Mouse (Mus musculus) Patski (cell line): ENCODE data around the gene Zfp609. TPM values are rescaled to one million over a fixed set of nuclear protein-coding genes. Genes with fewer than 3 reads are reported as not detected.

ENCODE experiments used
- ATAC-seq: fragments of 100-300 bp; one replicate; pipeline ENCODE4 v1.8.0; 2021
- CTCF ChIA-PET: fragments of 350-600 bp; sonication (Branson Sonifier 250); formaldehyde crosslinking; loops from one replicate; lab custom pipeline; 2022; ENCODE audit warnings: inconsistent platforms; lab: Charles Lee
- POLR2A ChIA-PET: fragments of 350-600 bp; sonication (Branson Sonifier 250); formaldehyde crosslinking; loops from one replicate; lab custom pipeline; 2022; ENCODE audit warnings: antibody characterized with exemption, inconsistent platforms; lab: Charles Lee
- DNase-seq: peaks from one replicate; pipeline ENCODE4 v3.0.0-alpha.2; 2011; ENCODE audit warnings: low read depth, low spot score
- H3K27me3 ChIP-seq: fragments of 371-371 bp; one replicate; pipeline ENCODE4 v1.5.1; 2021
- CTCF ChIP-seq: fragments of 100-300 bp; IDR thresholded peaks from one replicate; pipeline ENCODE4 v1.5.1; 2021
- in situ Hi-C: fragments of 300-500 bp; cut with MboI; formaldehyde crosslinking; loops from 3 replicates; pipeline ENCODE4 v1.11.1; 2018; ENCODE audit warnings: low pct_unique_long_range_greater_than_20kb, mixed read lengths
- polyA plus RNA-seq: library from polyadenylated mRNA; unstranded; gene quantifications from one replicate; pipeline ENCODE4 v1.2.3, GENCODE M21; 2021

Zfp609 gene
- polyA plus RNA-seq, 1 experiment from 2014 or later, result 25.7 TPM

DNA sequence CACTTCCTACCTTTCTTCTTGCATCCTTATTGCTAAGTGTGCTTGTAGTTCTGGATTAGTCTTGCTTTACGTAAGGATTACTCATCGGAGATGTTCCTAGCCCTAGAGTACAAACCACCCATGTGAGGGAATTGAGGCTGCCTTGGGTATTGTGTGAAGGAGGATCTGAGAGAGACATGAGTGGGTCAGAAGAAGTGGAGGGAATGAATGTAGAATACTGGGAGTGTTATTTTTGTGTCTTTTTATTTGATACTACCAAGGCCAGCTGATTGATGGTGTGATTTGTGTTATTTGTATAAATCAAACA, 145.8 kb downstream of the Zfp609 start:
- no peak for TF ChIP-seq CTCF
- ATAC-seq (no peak), DNase-seq (no peak)
- ChIA-PET POLR2A (no interaction called here), CTCF (no interaction called here)
- H3K27me3 ChIP-seq, result no peaks in the 10 kb centered on the region
- in situ Hi-C loops, result no loop called here

DNA sequence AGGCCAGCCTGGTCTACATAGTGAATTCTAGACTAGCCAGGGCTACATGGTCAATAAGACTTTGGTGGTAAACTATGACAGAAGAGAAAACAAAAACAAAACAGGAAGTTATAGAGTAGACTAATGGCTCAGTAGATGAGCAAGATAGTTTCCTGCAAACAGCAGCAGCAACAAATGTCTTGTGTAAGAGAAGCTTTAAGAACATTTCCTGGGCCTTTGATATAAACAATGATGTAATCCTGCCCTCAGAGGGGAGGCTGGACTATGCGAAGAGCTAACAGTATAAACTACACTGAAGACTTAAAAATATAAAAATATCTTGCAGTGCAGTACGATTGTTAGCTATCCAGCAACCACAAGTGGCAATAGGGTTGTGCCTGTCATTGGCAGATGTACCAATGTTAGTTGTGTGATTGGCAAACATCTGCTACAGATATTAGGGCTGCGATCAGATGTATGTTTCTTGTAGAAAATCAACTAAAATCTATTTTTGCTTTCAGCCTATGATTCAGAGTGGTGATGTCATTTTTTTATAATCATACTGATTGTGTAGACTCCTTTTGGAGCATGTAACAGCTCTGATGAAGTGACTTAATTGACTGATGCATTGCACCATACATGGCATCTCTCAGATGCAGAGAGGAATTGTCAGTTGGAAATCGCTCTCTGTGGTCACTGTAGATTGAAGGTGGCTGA, 146.3 kb downstream of the Zfp609 start:
- in situ Hi-C loops, result no loop called here
- POLR2A ChIA-PET, result no interaction called here
- no peak for ATAC-seq
- DNase-seq, result no peak
- no peak for TF ChIP-seq CTCF
- CTCF ChIA-PET, result interaction anchor here (0.9 kb wide), 1 partner anchor 82 kb away, joined by 3 read pairs; no protein-coding TSS in a partner anchor
- H3K27me3 ChIP-seq, result no peaks in the 10 kb centered on the region

DNA sequence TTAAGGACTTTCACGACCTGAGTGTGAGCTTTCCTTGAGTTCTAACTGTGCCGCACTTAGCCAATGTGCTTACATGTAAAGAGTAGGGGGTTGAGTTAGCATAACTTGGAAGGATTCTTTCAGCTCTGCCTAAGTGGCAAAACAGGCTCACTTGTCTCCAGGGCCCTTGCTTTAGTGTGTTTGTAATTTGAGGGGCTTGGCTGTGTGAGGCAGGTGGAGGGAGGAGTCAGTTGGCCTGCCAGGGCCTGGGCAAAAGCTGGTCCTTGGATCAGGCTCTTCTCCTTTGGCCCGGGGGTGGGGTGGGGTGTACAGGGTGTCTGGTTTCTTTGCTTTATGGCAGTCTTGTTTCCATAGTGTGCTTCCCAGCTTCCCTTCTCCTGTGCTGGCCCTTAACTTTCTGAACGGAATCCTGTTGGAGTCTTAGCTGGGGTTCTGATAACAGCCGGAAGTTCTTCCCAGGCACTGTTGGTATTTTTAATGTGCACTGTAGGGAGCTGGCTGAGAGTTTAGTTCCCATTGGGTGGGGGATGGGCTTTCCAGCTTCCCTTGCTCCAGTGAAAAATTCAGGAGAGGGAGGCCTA, 148.1 kb downstream of the Zfp609 start:
- ATAC-seq, result no peak

DNA sequence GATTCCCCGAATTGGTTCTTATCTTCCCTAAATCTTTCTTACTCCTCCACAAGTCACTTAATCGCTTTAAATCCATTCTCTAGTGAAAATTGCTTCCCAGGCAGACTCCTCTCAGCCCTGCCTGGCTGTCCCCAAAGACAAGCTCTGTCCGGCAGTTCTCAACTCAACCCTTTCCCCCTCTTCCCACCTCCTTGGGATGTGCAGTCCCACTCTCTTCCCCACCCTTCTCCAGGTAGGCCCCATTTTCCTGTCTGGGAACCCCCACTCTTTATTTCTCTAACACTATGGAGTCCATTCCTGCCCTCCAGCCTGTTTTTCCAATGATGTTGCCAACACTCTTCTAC, 150.3 kb downstream of the Zfp609 start:
- no peak for ATAC-seq
- in situ Hi-C loops, result no loop called here
- ChIA-PET POLR2A (interaction anchor here (0.6 kb wide), 1 partner anchor 74 kb away, joined by 3 read pairs; no protein-coding TSS in a partner anchor), CTCF (interaction anchor here (0.7 kb wide), 1 partner anchor 486 kb away, joined by 3 read pairs; no protein-coding TSS in a partner anchor)
- H3K27me3 ChIP-seq, result no peaks in the 10 kb centered on the region
- no peak for DNase-seq
- TF ChIP-seq CTCF, result no peak

More for the DNA sequence above, 148.1 kb downstream of the Zfp609 start:
- ChIA-PET CTCF (interaction anchor here (0.9 to 1.7 kb wide), 6 partner anchors 8 to 229 kb away, joined by 3 to 6 read pairs (median 4); no protein-coding TSS in a partner anchor), POLR2A (no interaction called here)
- no peaks in the 10 kb centered on the region for H3K27me3 ChIP-seq
- in situ Hi-C loops, result no loop called here
- TF ChIP-seq CTCF, result no peak
- DNase-seq, result no peak

DNA sequence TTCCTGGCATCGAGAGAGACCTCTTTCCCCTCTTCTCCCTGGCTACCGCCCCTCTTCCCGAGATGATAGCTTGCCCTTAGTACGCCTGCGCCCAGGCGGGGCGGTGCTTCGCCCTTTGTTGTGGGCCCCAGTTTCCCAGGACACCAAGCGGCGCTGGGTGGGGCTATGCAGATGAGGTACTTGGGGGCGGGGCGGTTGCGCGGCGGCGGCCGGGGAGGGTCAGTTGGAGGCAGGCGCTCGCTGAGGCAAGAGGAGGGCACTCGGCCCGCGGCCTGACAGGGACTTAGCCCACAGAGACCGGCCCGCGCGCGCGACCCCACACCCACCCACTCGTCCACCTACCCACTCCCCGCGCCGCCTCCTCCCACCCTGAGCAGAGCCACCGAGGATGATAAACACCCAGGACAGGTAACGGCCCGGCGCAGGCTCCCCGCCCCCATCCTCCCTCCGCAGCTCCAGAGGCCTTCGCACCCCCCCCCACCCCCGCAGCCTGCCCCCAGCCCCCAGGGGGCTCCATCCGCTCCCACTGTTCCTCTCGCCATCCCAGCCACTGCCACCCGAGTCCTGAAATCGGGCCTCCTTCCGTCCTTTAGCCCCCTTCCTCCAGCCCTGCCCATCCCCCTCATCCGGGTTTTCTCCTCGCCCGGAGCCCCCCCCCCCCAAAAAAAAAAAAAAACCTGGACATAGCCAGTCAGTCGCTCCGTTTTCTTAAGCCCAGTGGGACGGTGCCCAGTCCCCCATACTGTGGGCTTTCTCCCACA, 150.8 kb downstream of the Zfp609 start:
- ATAC-seq (peak; percentile 74), DNase-seq (peak; percentile 51)
- no peaks in the 10 kb centered on the region for H3K27me3 ChIP-seq
- TF ChIP-seq CTCF, result no peak
- POLR2A ChIA-PET, result interaction anchor here (0.6 kb wide), 1 partner anchor 73 kb away, joined by 3 read pairs; no protein-coding TSS in a partner anchor
- CTCF ChIA-PET, result no interaction called here
- in situ Hi-C loops, result no loop called here

DNA sequence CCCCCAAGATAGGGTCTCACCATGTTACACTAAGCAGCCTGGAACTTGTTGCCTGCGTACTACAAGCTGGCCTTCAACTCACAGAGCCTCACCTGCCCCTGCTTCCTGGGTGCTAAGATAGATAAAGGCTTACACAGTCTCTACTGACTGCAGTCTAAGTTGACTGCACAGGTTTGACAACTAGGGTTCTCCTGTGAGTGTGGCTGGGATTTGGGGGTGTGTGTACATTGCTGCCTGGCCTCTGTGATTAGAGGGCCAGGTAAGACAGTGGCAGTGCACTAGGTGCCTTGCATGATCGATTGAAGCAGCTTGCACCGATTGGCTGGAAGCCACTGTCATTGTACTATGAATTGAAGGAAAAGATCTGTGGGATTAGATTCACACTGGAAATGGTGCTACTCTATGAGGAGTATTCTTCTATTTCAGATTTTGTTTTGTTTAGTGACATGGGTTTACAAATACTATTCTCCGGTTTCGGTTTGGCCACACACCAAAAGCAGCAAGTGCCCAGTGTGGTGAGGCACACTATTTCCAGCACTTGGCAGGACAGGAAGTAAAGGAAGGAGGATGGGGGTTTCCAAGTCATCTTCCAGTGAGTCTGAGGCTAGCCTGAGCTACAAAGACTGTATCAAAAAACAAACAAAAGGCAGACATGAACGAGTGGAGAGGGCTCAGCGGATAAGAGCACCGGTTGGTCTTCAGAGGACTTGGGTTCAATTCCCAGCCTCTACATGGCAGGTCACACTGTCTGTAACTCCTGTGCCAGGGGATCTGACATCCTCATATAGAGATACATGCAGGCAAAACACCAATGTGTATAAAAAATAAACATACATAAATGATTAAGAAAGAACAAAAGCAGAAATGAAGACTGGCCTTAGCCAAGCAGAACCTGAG, 151.7 kb downstream of the Zfp609 start:
- POLR2A ChIA-PET, result no interaction called here
- in situ Hi-C loops, result no loop called here
- DNase-seq, result no peak
- ATAC-seq, result no peak
- no peaks in the 10 kb centered on the region for H3K27me3 ChIP-seq
- no peak for TF ChIP-seq CTCF
- CTCF ChIA-PET, result interaction anchor here (1.2 to 3.3 kb wide), 2 partner anchors 8 to 11 kb away, joined by 3 to 15 read pairs; no protein-coding TSS in a partner anchor

DNA sequence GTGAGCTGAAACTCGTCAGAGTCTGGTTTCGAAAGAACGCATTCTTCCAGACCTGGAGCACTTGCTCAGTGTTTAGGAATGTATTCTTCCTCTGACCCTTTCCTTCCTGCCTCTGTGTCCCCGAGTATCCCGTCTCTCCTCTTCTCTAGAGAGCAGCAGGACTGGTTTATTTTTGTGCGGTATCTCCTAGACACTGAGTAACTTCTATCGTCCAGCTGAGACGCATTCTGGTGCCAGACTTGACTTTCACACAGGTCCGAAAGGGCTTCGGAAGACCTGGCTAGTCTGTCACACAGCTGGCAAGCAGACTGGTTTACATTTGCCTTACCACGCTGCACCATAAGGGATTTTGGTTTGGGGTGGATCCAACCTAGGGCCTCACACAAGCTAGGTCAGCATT, 154.4 kb downstream of the Zfp609 start:
- no peak for DNase-seq
- in situ Hi-C loops, result no loop called here
- peak; percentile 18 for ATAC-seq
- no peaks in the 10 kb centered on the region for H3K27me3 ChIP-seq
- CTCF ChIA-PET, result interaction anchor here (0.8 to 3.3 kb wide), 4 partner anchors 9 to 178 kb away, joined by 3 to 15 read pairs (median 3); no protein-coding TSS in a partner anchor
- no peak for TF ChIP-seq CTCF
- POLR2A ChIA-PET, result no interaction called here

DNA sequence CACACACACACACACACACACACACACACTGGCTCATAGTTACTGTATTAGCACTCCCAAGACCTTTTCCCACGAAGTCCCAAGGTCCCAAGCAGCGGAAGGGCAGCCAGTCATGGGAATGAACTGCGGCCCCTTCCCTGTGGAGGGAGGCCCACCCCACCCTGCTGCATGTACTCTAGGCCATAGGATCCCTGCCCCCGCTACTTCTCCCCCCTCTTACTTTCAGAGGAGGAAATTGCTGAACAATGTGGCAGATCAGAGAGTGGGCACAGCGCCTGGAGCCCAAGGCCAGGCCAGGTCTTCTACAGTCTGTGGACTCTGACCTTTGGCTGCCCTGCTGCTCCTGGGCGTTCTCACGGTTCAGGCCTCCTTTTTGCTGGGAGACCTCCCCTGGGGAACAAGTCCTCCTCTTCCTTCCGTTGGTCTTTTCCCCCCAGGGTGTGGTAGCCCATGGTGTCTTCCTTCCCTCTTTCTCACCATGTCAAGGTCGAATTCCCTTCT, 155.9 kb downstream of the Zfp609 start:
- CTCF ChIA-PET, result interaction anchor here (1.1 kb wide), 1 partner anchor 8 kb away, joined by 4 read pairs; no protein-coding TSS in a partner anchor
- no peaks in the 10 kb centered on the region for H3K27me3 ChIP-seq
- no peak for DNase-seq
- no peak for TF ChIP-seq CTCF
- POLR2A ChIA-PET, result no interaction called here
- in situ Hi-C loops, result no loop called here
- no peak for ATAC-seq

DNA sequence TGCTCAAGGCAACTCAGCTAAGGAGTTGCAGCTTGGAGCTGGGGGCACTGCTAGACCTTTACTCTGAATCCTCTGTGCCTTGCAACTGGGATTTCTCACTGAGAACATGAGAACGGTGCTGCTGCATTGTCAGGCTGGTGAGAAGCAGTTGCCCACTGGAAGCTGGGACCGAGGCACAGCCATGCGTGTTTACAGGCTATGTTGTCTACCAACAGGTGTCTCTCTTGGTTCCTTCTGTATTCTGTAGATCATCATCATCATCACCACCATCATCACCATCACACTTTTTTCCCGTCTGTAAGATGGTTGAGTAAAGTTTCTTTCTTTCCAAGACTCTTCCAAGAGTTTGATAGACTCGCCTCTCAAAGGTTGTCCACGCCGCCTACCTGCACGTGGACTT, 159.7 kb downstream of the Zfp609 start, which contains the start of gene Oaz2:
TSS of gene Oaz2 (plus strand) at position 301 of the 400 bp plus-strand sequence.
- in situ Hi-C loops, result loop anchor here (10.0 kb wide), 2 partner anchors 153 to 187 kb away; no protein-coding TSS in a partner anchor
- no peak for TF ChIP-seq CTCF
- ATAC-seq (no peak), DNase-seq (no peak)
- CTCF ChIA-PET, result interaction anchor here (1.0 to 7.6 kb wide), 2 partner anchors 14 to 64 kb away, joined by 3 to 116 read pairs; no protein-coding TSS in a partner anchor
- POLR2A ChIA-PET, result no interaction called here
- H3K27me3 ChIP-seq, result no peaks in the 10 kb centered on the region
